Mouse (Mus musculus) spleen, postnatal 14 days (tissue): ENCODE data around the gene Ggta1.

Experiments
- DNase-seq, 2 experiments: peaks; one replicate each; pipeline ENCODE4 v3.0.0; 2021 to 2022; ENCODE audit warnings: low spot score in 2 of 2

The Ggta1 gene

GRCm38 (mm10) chr2:35462791-35463281 lies at the start of gene Ggta1:
TSS of gene Ggta1 (minus strand) at chr2:35463231.
- DNase-seq = no peak

GRCm38 (mm10) chr2:35512226-35512625 lies 49.2 kb upstream of the Ggta1 start:
- no peak for DNase-seq

- DNase-seq = no peak
These were observed 47.9 kb upstream of the Ggta1 start for GRCm38 (mm10) chr2:35510920-35511319.

GRCm38 (mm10) chr2:35509888-35510287 lies 46.9 kb upstream of the Ggta1 start:
- DNase-seq = no peak

GRCm38 (mm10) chr2:35509343-35509667 lies 46.3 kb upstream of the Ggta1 start:
- no peak for DNase-seq

GRCm38 (mm10) chr2:35508597-35509342 lies 45.7 kb upstream of the Ggta1 start:
- DNase-seq = no peak

GRCm38 (mm10) chr2:35507191-35507511 lies 44.1 kb upstream of the Ggta1 start:
- DNase-seq = no peak

- DNase-seq = no peak
These were observed 43.5 kb upstream of the Ggta1 start for GRCm38 (mm10) chr2:35506311-35507190.

- DNase-seq = no peak
These were observed 42.7 kb upstream of the Ggta1 start for GRCm38 (mm10) chr2:35505519-35506286.

- DNase-seq = no peak
These were observed 41.4 kb upstream of the Ggta1 start for GRCm38 (mm10) chr2:35504417-35504776.

GRCm38 (mm10) chr2:35503723-35504416 lies 40.8 kb upstream of the Ggta1 start:
- peak in 1 of 2 experiments; percentile 17 for DNase-seq

- no peak for DNase-seq
These were observed 40.1 kb upstream of the Ggta1 start for GRCm38 (mm10) chr2:35503021-35503722.

GRCm38 (mm10) chr2:35502561-35502960 lies 39.5 kb upstream of the Ggta1 start:
- DNase-seq = no peak

GRCm38 (mm10) chr2:35499474-35499873 lies 36.4 kb upstream of the Ggta1 start:
- no peak for DNase-seq

GRCm38 (mm10) chr2:35498961-35499360 lies 35.9 kb upstream of the Ggta1 start:
- DNase-seq = no peak

GRCm38 (mm10) chr2:35497662-35498196 lies 34.7 kb upstream of the Ggta1 start:
- DNase-seq = no peak

- no peak for DNase-seq
These were observed 33.4 kb upstream of the Ggta1 start for GRCm38 (mm10) chr2:35496279-35497013.

GRCm38 (mm10) chr2:35495486-35496278 lies 32.7 kb upstream of the Ggta1 start:
- peak in 1 of 2 experiments; percentile 28 for DNase-seq

- DNase-seq = no peak
These were observed 30.5 kb upstream of the Ggta1 start for GRCm38 (mm10) chr2:35493566-35493965.
